Mouse (Mus musculus) liver, embryonic 14.5 days (tissue): Measurements from ENCODE around the gene Olfr1222.
"Not testable (repeated sequence)": the region's sequence is repeated elsewhere in the genome, so short reads cannot be mapped to it uniquely, and the experiment has no call there.

Experiments used
- CTCF ChIP-seq: IDR thresholded peaks from 2 replicates; pipeline ENCODE4 v1.5.1; 2016; ENCODE audit warnings: antibody characterized with exemption, low read depth, control low read depth
- EP300 ChIP-seq: IDR thresholded peaks from 2 replicates; pipeline ENCODE4 v1.6.1; 2016; ENCODE audit warnings: antibody characterized with exemption, low read depth

DNA sequence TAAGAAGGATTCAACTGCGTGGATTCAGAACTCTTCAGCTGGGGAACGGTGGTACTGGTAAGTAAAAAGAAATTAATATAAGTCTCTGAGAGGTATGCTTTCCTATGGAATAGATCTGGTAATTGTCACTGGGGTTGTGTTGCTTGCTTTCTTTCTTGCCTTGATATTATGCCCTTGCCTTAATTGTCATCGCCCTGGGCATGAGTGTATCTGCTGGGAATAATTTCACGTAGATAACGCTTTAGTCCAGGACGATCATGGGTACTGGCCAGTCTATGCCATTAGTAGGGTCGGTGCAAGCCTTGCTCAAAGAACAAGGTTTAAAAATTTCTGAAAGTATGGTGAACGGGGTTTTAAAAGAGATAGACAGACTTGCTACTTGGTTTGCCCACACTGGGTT lies 31.1 kb upstream of the Olfr1222 start, which contains the start of gene Olfr1224-ps1:
- not testable (repeated sequence) for TF ChIP-seq EP300, CTCF
